Mouse (Mus musculus) liver, embryonic 12.5 days (tissue): ENCODE measurements around the gene Cyp2t4. TPM values are rescaled to one million over a fixed set of nuclear protein-coding genes. Genes with fewer than 3 reads are reported as not detected.

Experiments used
- ATAC-seq: fragments of 200-750 bp; cut with Nextera tagmentation; 2 replicates; pipeline ENCODE4 v1.8.0; 2017; ENCODE audit warnings: moderate number of reproducible peaks, mild to moderate bottlenecking, moderate library complexity
- H3K27ac ChIP-seq: fragments of 300-500 bp; sonication (generic); 2 replicates; pipeline ENCODE4 v1.5.1; 2016; ENCODE audit warnings: mild to moderate bottlenecking
- H3K27me3 ChIP-seq: fragments of 300-500 bp; sonication (generic); replicated peaks from 2 replicates; pipeline ENCODE4 v1.6.1; 2016; ENCODE audit warnings: mild to moderate bottlenecking, moderate library complexity
- H3K36me3 ChIP-seq: fragments of 300-500 bp; sonication (generic); 2 replicates; pipeline ENCODE4 v1.6.1; 2016; ENCODE audit warnings: mild to moderate bottlenecking, moderate library complexity
- H3K4me1 ChIP-seq: fragments of 300-500 bp; sonication (generic); 2 replicates; pipeline ENCODE4 v1.6.1; 2016
- H3K4me2 ChIP-seq: fragments of 300-500 bp; sonication (generic); 2 replicates; pipeline ENCODE4 v1.6.1; 2016; ENCODE audit warnings: mild to moderate bottlenecking, moderate library complexity
- H3K4me3 ChIP-seq: fragments of 300-500 bp; sonication (generic); 2 replicates; pipeline ENCODE4 v1.5.1; 2016; ENCODE audit warnings: mild to moderate bottlenecking, moderate library complexity
- H3K9ac ChIP-seq: fragments of 300-500 bp; sonication (generic); 2 replicates; pipeline ENCODE4 v1.6.1; 2016; ENCODE audit warnings: mild to moderate bottlenecking, moderate library complexity
- H3K9me3 ChIP-seq: fragments of 300-500 bp; sonication (generic); replicated peaks from 2 replicates; pipeline ENCODE4 v1.6.1; 2016; ENCODE audit warnings: mild to moderate bottlenecking, moderate library complexity
- WGBS: fragments of 180-500 bp; shearing (Covaris S2); methylation state at CpG from one replicate; pipeline ENCODE4 v1.1.7; 2016; ENCODE audit not compliant: insufficient replicate concordance; 5-methylcytosine and 5-hydroxymethylcytosine counted together
- polyA plus RNA-seq: library from polyadenylated mRNA; unstranded; fragments of >200 nt; fragmentation: Nextera tagmentation; extraction: Ambion mirVana; gene quantifications from 2 replicates; pipeline ENCODE4 v1.2.1, GENCODE M21; 2016

Gene Cyp2t4
- not detected in 2 replicates for polyA plus RNA-seq

DNA sequence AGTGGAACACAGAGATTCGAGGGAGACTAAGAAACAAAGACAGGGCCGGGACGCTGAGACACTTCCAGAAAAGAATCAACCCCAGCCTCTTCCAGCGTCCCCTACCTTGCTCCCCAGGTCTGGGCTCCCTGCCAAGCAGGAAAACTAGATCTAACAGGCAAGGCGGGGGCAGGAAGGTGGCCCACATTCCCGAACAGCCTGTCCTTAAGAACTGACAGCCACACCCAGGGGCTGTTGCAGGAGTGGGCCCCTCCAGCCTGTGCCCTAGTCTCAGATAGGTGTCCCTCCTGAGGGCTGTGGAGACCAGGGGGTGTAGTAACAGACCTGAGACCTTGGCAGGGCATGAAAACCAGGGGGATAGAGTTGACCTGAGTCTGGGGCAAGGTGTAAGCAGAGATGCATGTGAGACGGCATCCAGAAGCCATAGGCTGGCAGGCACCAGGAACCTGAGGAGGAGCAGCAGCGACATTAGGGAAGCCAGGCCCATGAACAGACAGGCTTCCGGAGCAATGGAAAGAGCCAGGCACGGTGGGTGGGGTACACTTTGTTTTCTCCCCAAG lies at the start of gene Cyp2t4:
TSS of gene Cyp2t4 (plus strand) at position 510 of the 560 bp plus-strand sequence.
- Histone ChIP-seq H3K9me3 (no peaks in the 10 kb centered on the region), H3K27ac (no peak within 1 kb of the TSS), H3K4me1 (no peaks in the 10 kb centered on the region), H3K4me2 (no peak within 1 kb of the TSS), H3K9ac (no peak within 1 kb of the TSS), H3K27me3 (no peaks in the 10 kb centered on the region), H3K4me3 (no peak within 1 kb of the TSS), H3K36me3 (peaks cover 14% of the 10 kb centered on the region)
- WGBS, result 68% methylated on average over 10 of the region's 10 CpGs
- no peak for ATAC-seq

GRCm38 (mm10) chr7:27104882-27105281 lies 48.6 kb upstream of the Cyp2t4 start:
- Histone ChIP-seq H3K4me3 (no peak overlapping the region), H3K27me3 (no peaks in the 10 kb centered on the region), H3K27ac (no peak overlapping the region), H3K36me3 (no peaks in the 10 kb centered on the region), H3K9ac (no peak overlapping the region), H3K4me1 (no peaks in the 10 kb centered on the region), H3K9me3 (0 out of 2 replicates have a peak, but pooled peaks cover 12% of the 10 kb centered on the region), H3K4me2 (no peak overlapping the region)
- no peak for ATAC-seq
- 61% methylated on average over 5 of the region's 5 CpGs for WGBS

- H3K36me3 ChIP-seq, result no peaks in the 10 kb centered on the region
- H3K4me3 ChIP-seq, result no peak overlapping the region
- no peak overlapping the region for H3K9ac ChIP-seq
- 0 out of 2 replicates have a peak, but pooled peaks cover 12% of the 10 kb centered on the region for H3K9me3 ChIP-seq
- no peak overlapping the region for H3K4me2 ChIP-seq
- no peak for ATAC-seq
- H3K27me3 ChIP-seq, result no peaks in the 10 kb centered on the region
- H3K4me1 ChIP-seq, result no peaks in the 10 kb centered on the region
- no peak overlapping the region for H3K27ac ChIP-seq
Observed at GRCm38 (mm10) chr7:27110327-27110726, 43.2 kb upstream of the Cyp2t4 start.

DNA sequence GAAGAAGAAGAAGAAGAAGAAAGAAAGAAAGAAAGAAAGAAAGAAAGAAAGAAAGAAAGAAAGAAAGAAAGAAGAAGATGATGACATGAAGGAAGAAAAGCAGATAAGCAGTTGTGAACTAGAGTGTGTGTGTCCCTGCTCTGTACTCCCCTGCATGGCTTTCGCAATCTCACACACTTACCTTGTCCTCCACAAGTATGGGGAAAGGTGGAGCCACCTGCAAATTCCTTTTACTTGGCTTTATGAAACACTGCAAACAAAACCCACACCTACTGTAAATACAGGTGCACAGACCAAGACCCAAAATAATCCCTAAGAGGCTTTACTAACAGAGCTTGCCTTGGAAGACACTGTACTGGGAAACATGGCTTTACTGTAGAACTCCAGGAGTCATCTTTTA lies 42.5 kb upstream of the Cyp2t4 start:
- Histone ChIP-seq H3K36me3 (no peaks in the 10 kb centered on the region), H3K27me3 (no peaks in the 10 kb centered on the region), H3K4me3 (no peak overlapping the region), H3K4me2 (no peak overlapping the region), H3K27ac (no peak overlapping the region), H3K9ac (no peak overlapping the region), H3K4me1 (no peaks in the 10 kb centered on the region), H3K9me3 (0 out of 2 replicates have a peak, but pooled peaks cover 12% of the 10 kb centered on the region)
- 74% methylated on average over 1 of the region's 1 CpGs for WGBS
- no peak for ATAC-seq

DNA sequence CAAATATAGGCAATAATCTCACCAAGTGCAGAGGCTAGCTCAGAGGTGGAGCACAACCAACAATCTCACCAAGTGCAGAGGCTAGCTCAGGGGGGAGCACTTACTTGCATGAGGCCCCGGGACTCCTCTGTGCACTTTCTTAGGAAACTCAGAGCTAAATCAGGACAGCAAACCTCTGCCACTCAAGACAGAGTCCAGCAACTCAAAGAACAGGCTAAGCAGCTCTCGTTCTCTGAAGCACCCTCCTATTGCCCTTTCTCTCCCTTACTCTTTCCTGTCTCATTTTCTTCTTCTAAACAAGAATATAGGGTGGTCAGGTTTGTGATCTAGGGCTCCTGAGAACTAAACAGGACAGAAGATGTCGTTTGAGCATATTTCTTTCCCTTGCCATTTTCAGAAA lies 41.5 kb upstream of the Cyp2t4 start:
- Histone ChIP-seq H3K9ac (no peak overlapping the region), H3K27ac (no peak overlapping the region), H3K27me3 (no peaks in the 10 kb centered on the region), H3K4me1 (no peaks in the 10 kb centered on the region), H3K4me3 (no peak overlapping the region), H3K4me2 (no peak overlapping the region), H3K36me3 (no peaks in the 10 kb centered on the region), H3K9me3 (0 out of 2 replicates have a peak, but pooled peaks cover 12% of the 10 kb centered on the region)
- ATAC-seq, result no peak
- whole genome bisulfite sequencing, result 54% methylated on average over 3 of the region's 3 CpGs

DNA sequence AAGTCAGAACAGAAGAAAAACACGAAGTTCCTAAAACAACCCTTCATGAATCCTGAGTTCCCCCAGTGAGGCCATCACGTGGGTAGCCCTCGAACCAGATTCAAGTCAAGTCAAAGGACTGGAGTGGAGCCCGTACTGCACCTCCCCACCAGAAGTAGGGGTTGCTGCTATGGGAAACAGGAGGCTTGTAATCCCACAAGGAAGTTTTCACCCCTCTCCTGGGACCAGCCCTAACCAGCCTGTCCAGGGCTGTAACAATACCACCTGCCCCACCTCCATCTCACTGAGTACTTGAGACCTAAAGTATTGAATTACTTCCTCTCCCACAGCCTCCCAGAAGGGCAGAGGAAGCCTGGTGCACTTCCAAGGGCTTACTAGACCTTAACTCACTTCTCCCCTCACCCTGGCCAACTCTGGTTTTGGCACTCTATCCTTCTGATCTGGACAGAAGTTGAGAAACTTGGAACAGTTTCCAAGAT lies 35.4 kb upstream of the Cyp2t4 start:
- no peaks in the 10 kb centered on the region for H3K36me3 ChIP-seq
- no peaks in the 10 kb centered on the region for H3K4me1 ChIP-seq
- H3K9me3 ChIP-seq, result no peaks in the 10 kb centered on the region
- H3K27ac ChIP-seq, result no peak overlapping the region
- H3K4me3 ChIP-seq, result no peak overlapping the region
- H3K9ac ChIP-seq, result no peak overlapping the region
- H3K27me3 ChIP-seq, result no peaks in the 10 kb centered on the region
- 59% methylated on average over 4 of the region's 4 CpGs for WGBS
- H3K4me2 ChIP-seq, result no peak overlapping the region
- ATAC-seq, result no peak

- Histone ChIP-seq H3K4me1 (no peaks in the 10 kb centered on the region), H3K4me2 (no peak within 1 kb of the TSS), H3K27me3 (no peaks in the 10 kb centered on the region), H3K36me3 (no peaks in the 10 kb centered on the region), H3K27ac (no peak within 1 kb of the TSS), H3K9me3 (no peaks in the 10 kb centered on the region), H3K9ac (no peak within 1 kb of the TSS), H3K4me3 (no peak within 1 kb of the TSS)
- no peak for ATAC-seq
Observed at GRCm38 (mm10) chr7:27119676-27120075, 33.8 kb upstream of the Cyp2t4 start, which contains the start of gene Cyp2f2. Gene Cyp2f2, plus strand, starts transcription at chr7:27119909.

DNA sequence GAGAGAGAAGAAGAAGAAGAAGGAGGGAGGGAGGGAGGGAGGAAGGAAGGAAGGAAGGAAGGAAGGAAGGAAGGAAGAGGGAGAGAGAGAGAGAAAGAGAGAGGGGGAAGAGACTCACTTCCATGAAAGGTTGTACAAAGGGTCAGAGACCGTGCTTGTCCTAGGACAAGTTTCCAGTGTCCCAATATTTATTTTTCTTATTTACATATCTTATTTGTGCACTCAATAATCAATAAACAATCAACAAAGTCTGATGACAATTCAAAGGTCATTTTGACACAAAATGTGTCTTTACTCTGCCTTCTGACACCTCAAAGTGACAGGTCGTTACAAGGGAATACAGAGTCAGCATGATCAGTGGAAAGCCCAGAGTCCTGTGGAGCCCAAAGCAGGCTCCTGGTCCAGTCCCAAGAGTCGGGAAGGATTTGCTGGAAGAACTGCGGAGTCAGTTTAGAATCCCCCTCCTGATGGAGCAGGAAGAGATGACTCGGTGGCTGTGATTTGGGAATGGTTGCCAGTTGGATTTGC lies 29.1 kb upstream of the Cyp2t4 start:
- ATAC-seq, result no peak
- H3K4me2 ChIP-seq, result no peak overlapping the region
- H3K4me1 ChIP-seq, result no peaks in the 10 kb centered on the region
- 48% methylated on average over 5 of the region's 5 CpGs for WGBS
- no peaks in the 10 kb centered on the region for H3K27me3 ChIP-seq
- H3K27ac ChIP-seq, result no peak overlapping the region
- H3K36me3 ChIP-seq, result no peaks in the 10 kb centered on the region
- H3K4me3 ChIP-seq, result no peak overlapping the region
- no peak overlapping the region for H3K9ac ChIP-seq
- no peaks in the 10 kb centered on the region for H3K9me3 ChIP-seq

DNA sequence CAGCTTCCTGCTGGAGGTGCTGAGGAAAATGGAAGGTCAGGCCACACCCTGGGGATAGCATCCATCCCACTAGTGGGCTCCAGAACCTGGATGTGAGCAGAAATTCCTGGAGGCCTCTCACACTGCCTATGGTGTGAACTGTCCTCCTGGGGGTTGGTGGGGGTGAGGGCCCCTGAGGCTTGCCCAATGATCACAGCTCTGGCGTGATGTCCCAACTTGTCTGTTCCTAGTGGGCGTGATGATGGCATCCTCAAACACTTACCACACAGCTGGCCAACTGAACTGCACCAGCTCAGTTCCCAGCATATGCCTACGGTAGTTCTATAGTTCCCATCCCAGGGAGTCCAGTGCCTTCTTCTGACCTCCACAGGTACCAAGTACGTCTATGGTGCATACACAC lies 28.5 kb upstream of the Cyp2t4 start:
- Histone ChIP-seq H3K9ac (no peak overlapping the region), H3K27ac (no peak overlapping the region), H3K27me3 (no peaks in the 10 kb centered on the region), H3K4me3 (no peak overlapping the region), H3K4me2 (no peak overlapping the region), H3K36me3 (no peaks in the 10 kb centered on the region), H3K4me1 (no peaks in the 10 kb centered on the region), H3K9me3 (no peaks in the 10 kb centered on the region)
- 65% methylated on average over 4 of the region's 4 CpGs for WGBS
- ATAC-seq, result no peak

GRCm38 (mm10) chr7:27128162-27128561 lies 25.4 kb upstream of the Cyp2t4 start:
- Histone ChIP-seq H3K4me2 (no peak overlapping the region), H3K36me3 (no peaks in the 10 kb centered on the region), H3K9ac (no peak overlapping the region), H3K4me3 (no peak overlapping the region), H3K4me1 (0 out of 2 replicates have a peak, but pooled peaks cover 4% of the 10 kb centered on the region), H3K27ac (no peak overlapping the region), H3K27me3 (no peaks in the 10 kb centered on the region), H3K9me3 (0 out of 2 replicates have a peak, but pooled peaks cover 2% of the 10 kb centered on the region)
- ATAC-seq, result no peak
- 36% methylated on average over 3 of the region's 3 CpGs for WGBS

DNA sequence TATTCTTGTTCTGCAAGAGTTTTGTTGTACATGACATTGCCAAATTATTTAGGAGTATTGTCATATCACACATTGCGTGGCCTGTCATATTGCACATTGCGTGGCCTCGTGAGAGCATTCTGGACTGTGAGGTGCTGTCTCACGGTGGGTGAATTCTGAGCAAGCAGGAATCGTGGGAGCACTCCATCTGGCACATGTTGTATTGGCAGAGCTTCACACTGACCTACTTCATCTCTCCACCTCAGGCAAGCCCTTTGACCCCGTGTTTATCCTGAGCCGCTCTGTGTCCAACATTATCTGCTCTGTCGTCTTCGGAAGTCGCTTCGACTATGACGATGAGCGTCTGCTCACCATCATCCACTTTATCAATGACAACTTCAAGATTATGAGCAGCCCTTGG lies 24.6 kb upstream of the Cyp2t4 start:
- H3K9ac ChIP-seq, result no peak overlapping the region
- H3K27ac ChIP-seq, result no peak overlapping the region

GRCm38 (mm10) chr7:27129811-27130210 lies 23.7 kb upstream of the Cyp2t4 start:
- Histone ChIP-seq H3K27ac (no peak overlapping the region), H3K4me3 (no peak overlapping the region), H3K4me2 (no peak overlapping the region), H3K9me3 (0 out of 2 replicates have a peak, but pooled peaks cover 2% of the 10 kb centered on the region), H3K4me1 (0 out of 2 replicates have a peak, but pooled peaks cover 4% of the 10 kb centered on the region), H3K27me3 (no peaks in the 10 kb centered on the region), H3K9ac (no peak overlapping the region), H3K36me3 (no peaks in the 10 kb centered on the region)
- ATAC-seq, result no peak
- WGBS, result 78% methylated on average over 11 of the region's 12 CpGs

More for the DNA sequence above, 24.6 kb upstream of the Cyp2t4 start:
- no peaks in the 10 kb centered on the region for H3K36me3 ChIP-seq
- WGBS, result 79% methylated on average over 13 of the region's 13 CpGs
- no peak for ATAC-seq
- H3K9me3 ChIP-seq, result 0 out of 2 replicates have a peak, but pooled peaks cover 2% of the 10 kb centered on the region
- H3K4me2 ChIP-seq, result no peak overlapping the region
- 0 out of 2 replicates have a peak, but pooled peaks cover 4% of the 10 kb centered on the region for H3K4me1 ChIP-seq
- H3K27me3 ChIP-seq, result no peaks in the 10 kb centered on the region
- no peak overlapping the region for H3K4me3 ChIP-seq
